Mouse (Mus musculus) kidney, adult 18-20 months (tissue): ENCODE data around the gene Cpsf6.
A peak's percentile ranks its signal among the peaks of the same experiment; 100 is the strongest.
"Not testable (repeated sequence)": the region's sequence is repeated elsewhere in the genome, so short reads cannot be mapped to it uniquely, and the experiment has no call there.

Source experiments
- DNase-seq: peaks from one replicate; pipeline ENCODE4 v3.0.0; 2021

Gene Cpsf6

DNA sequence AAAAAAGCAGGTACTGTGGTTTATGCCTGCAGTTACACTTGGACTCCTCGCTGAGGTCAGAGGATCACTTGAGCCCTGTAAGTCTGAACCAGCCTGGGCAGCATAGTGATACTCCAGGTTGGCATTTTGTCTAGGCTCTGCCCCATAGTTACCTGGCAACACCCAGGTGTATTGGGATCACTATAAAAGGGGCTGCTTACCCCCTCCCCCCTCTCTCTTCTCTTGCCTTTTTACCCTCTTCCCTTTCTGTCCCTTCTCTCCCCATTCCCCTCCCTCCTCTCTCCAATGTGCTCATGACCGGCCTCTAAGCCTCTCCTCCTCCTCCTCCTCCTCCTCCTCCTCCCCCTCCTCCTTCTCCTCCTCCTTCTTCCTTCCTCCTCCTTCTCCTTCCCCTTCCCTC is 19.4 kb upstream of the Cpsf6 start:
- no peak for DNase-seq

DNA sequence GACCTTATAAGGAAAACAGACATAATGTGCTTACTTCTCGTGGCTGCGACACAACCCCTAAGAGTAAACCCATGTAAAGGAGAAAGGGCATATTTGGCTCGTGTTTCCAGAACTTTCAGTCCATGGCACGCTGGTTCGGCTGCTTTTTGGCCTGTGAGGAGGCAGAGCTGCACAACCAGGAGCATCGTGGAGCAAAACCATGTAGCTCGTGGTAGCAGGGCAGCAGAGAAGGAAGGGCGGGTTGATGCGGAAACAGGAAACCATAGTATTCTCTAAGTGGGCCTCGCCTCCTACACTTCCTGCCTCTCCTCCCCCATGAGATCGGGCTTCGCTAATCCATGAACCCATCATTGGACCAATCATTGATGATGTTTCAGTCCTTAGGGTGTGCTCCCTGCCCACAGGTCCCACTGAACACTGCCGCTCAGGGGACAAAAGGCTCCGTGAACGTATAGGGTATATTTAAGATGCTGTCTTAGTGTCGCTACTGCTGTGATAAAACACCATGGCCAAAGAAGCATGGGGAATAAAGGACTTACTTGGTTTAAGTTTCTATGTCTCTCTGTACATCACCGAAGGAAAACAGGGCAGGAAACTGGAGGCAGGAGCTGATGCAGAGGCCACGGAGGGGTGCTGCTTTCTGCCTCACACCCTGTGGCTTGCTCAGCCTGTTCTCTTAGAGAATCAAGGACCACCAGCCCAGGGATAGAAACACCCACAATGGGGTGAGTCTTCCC is 18.4 kb upstream of the Cpsf6 start:
- no peak for DNase-seq

- no peak for DNase-seq
Measured at GRCm38 (mm10) chr10:117397106-117397625, 17.4 kb upstream of the Cpsf6 start.

GRCm38 (mm10) chr10:117396386-117397048 is 16.7 kb upstream of the Cpsf6 start:
- no peak for DNase-seq

- no peak for DNase-seq
Measured at GRCm38 (mm10) chr10:117395801-117396200, 16.0 kb upstream of the Cpsf6 start.

- no peak for DNase-seq
Measured at GRCm38 (mm10) chr10:117394738-117395550, 15.1 kb upstream of the Cpsf6 start.

- no peak for DNase-seq
Measured at GRCm38 (mm10) chr10:117393891-117394395, 14.1 kb upstream of the Cpsf6 start.

GRCm38 (mm10) chr10:117393196-117393890 is 13.5 kb upstream of the Cpsf6 start:
- DNase-seq = peak; percentile 24

- DNase-seq = no peak
Measured at GRCm38 (mm10) chr10:117392832-117393195, 13.0 kb upstream of the Cpsf6 start.

GRCm38 (mm10) chr10:117392397-117392796 is 12.6 kb upstream of the Cpsf6 start:
- not testable (repeated sequence) for DNase-seq

DNA sequence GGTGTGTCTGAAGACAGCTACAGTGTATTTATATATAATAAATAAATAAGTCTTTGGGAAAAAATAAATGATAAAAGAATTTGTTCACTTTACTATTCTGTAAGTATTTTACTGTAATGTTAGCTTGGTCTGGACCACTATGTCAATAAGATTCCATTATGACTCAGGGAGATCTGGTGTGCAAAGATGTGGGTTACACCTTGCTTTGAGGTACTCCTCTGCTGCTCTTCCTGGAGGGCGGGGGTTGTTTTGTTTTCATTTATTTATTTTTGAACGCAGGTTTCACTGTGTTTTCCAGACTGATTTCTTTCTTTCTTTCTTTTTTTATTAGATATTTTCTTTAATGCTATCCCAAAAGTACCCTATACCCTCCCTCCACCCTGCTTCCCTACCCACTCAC is 12.0 kb upstream of the Cpsf6 start:
- no peak for DNase-seq

GRCm38 (mm10) chr10:117391057-117391456 is 11.2 kb upstream of the Cpsf6 start:
- DNase-seq = no peak

DNA sequence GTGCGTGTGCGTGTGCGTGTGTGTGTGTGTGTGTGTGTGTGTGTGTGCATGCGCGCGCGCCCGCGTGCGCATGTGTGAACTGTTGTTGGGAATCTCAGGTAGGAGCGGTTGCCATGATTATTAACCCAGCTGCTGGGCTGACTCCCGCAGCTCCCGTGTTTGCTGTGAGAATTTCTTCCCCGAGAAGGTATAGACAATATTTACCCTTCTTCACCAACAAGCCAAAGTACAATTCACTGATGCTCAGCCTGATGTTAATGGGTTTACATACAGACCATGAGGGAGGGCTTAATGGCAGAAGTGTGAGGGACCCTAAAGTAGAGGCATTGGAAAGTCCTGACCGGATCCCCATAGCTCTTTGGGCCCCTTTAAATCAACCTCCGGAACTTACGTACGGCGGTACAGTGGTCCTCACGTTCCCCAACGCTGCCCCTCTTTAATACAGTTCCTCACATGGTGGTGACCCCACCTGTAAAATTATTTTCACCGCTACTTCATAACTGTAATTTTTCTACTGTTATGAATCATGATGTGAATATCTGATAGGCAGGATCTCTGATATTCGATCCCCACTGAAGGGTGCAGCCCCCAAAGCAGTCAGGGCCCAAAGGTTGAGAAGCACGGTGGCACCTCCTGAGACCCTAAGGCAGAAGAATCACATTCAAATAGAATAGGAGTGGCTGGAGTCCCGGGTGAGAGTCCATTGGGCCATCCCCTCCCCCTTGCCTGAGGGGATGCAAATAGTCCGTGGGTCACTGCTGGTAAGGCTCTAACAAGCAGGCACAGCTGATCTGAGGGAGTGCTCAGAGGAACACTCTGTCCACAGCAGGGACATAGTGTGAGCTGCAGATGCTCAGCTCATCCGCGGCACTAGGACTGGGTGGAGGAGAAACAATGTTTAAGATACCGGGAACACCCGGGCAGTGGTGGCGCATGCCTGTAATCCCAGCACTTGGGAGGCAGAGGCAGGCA is 10.4 kb upstream of the Cpsf6 start:
- DNase-seq = no peak

DNA sequence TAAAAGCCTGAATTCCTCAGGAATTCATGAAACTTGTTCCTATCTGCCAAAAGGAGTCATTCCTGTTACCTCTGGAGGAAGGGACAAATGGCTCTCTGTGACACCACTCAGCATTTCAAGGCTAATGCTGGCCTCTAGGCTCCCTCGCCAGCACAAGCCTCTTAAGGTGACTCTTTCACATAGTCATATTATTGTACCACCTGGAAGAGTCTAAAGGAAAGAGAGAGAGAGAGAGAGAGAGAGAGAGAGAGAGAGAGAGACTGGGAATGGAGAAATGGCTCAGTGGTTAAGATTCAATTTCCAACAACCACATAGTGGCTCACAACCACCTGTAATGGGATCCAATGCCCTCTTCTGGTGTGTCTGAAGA is 9.5 kb upstream of the Cpsf6 start:
- DNase-seq = no peak

- no peak for DNase-seq
Measured at GRCm38 (mm10) chr10:117388637-117389370, 9.0 kb upstream of the Cpsf6 start.

DNA sequence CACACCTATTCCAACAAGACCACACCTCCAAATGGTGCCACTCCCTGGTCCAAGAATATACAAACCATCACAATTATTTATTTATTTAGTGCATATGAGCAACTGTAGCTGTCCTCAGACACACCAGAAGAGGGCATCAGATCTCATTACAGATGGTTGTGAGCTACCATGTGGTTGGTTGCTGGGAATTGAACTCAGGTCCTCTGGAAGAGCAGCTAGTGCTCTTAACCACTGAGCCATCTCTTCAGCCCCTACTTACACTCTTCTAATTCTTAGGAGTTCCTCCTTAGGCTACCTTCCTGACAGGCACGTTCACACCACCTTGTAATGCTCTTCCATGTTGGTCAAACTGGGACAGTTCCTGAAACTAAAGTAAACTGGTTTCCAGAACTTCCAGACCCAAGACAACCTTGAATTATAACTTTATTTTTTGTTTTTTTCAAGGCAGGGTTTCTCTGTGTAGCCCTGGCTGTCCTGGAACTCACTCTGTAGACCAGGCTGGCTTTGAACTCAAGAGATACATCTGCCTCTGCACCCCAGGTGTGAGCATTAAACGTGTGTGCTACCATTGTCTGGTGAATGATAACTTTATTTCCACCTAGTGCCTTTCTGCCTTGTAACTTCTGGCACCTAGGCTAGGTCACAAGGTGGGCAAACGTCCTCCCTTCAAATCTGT is 8.3 kb upstream of the Cpsf6 start:
- not testable (repeated sequence) for DNase-seq

- DNase-seq = no peak
Measured at GRCm38 (mm10) chr10:117386981-117387380, 7.2 kb upstream of the Cpsf6 start.

- DNase-seq = no peak
Measured at GRCm38 (mm10) chr10:117386261-117386660, 6.4 kb upstream of the Cpsf6 start.

- no peak for DNase-seq
Measured at GRCm38 (mm10) chr10:117385431-117385830, 5.6 kb upstream of the Cpsf6 start.

DNA sequence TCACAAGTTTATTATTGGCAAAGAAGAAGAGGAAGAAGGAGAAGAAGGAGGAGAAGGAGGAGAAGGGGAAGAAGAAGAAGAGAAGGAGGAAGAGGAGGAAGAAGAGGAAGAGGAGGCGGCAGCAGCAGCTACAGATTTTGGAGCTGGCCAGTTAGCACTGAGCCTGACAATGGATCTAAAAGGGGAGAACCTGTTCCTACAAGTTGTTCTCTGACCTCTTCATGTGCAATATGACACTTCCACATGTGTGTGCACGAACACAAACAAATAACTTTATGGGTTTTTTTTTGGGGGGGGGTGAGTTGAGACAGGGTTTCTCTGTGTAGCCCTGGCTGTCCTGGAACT is 5.2 kb upstream of the Cpsf6 start:
- no peak for DNase-seq
